Mouse (Mus musculus) lung, embryonic 16.5 days (tissue): ENCODE measurements at regions not wholly inside any gene's neighbourhood (a gene's known extent, or its start where the extent isn't known, plus 50 kb on each side); places are given as distances from the start of the nearest gene placed in this dataset.
A peak's percentile ranks its signal among the peaks of the same experiment; 100 is the strongest.

ENCODE experiments used
- ATAC-seq: fragments of 200-750 bp; cut with Nextera tagmentation; 2 replicates; pipeline ENCODE4 v1.8.0; 2017; ENCODE audit warnings: low read depth, mild to moderate bottlenecking, moderate library complexity
- H3K27ac ChIP-seq: fragments of 300-500 bp; sonication (generic); 2 replicates; pipeline ENCODE4 v1.5.1; 2014; ENCODE audit warnings: mild to moderate bottlenecking, control low read depth, low read length
- H3K27me3 ChIP-seq: fragments of 300-500 bp; sonication (generic); 2 replicates; pipeline ENCODE4 v1.6.1; 2014; ENCODE audit warnings: low read depth, low read length, mixed read lengths; ENCODE audit not compliant: control insufficient read depth, insufficient read depth
- H3K36me3 ChIP-seq: fragments of 300-500 bp; sonication (generic); 2 replicates; pipeline ENCODE4 v1.6.1; 2014; ENCODE audit warnings: low read length; ENCODE audit not compliant: control insufficient read depth, insufficient read depth
- H3K4me1 ChIP-seq: fragments of 300-500 bp; sonication (generic); replicated peaks from 2 replicates; pipeline ENCODE4 v1.6.1; 2014; ENCODE audit warnings: low read length, mixed read lengths; ENCODE audit not compliant: control insufficient read depth, insufficient read depth
- H3K4me2 ChIP-seq: fragments of 300-500 bp; sonication (generic); 2 replicates; pipeline ENCODE4 v1.6.1; 2014; ENCODE audit warnings: low read depth, low read length, control low read depth
- H3K4me3 ChIP-seq: fragments of 300-500 bp; sonication (generic); 2 replicates; pipeline ENCODE4 v1.5.1; 2014; ENCODE audit warnings: mild to moderate bottlenecking, low read length, control low read depth
- H3K9ac ChIP-seq: fragments of 300-500 bp; sonication (generic); 2 replicates; pipeline ENCODE4 v1.6.1; 2014; ENCODE audit warnings: low read length, control low read depth
- H3K9me3 ChIP-seq: fragments of 300-500 bp; sonication (generic); 2 replicates; pipeline ENCODE4 v1.6.1; 2016; ENCODE audit warnings: low read length; ENCODE audit not compliant: control insufficient read depth
- WGBS: fragments of 180-500 bp; shearing (Covaris S2); extraction: QIAGEN DNeasy Blood & Tissue Kit; methylation state at CpG from one replicate; pipeline ENCODE4 v1.1.7; 2014; 5-methylcytosine and 5-hydroxymethylcytosine counted together

DNA sequence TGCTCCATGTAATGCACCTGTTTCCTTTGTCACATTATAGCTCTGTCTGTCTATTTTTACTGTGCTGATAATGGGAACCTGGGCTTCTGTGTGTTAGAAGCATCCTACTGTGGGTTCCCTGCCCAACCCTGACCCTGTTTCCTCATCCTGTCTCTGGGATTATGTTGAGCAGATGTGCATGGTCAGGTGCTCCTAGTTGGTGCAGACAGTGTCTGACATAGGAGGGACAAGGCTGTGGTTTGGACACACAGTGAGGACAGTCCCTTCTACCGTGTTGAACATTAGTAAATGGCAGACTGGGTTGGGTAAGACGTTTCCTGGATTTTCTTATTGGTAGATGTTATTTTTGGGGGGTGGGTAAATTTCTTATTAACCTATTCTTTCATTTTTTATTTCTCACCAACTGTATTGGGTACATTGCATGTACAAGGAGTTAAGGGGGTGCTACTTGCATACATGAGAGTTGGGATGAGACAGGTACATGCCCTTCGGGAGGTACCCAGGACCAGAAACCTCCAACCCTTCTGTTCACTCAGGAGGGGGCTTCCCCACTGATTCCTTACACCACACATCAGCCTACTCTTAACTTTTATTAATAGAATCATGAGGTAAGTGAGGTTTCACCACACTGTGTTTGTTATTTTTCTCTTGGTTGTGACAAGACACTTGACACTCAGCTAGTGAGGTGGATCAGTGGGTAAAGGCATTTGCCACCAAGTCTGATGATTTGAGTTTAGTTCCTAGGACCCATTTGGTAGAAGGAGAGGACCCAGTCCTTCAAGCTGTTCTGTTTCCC lies 97.1 kb downstream of the Tpra1 start:
- ATAC-seq: no peak
- Histone ChIP-seq H3K27ac (no peak overlapping the region), H3K9ac (no peak overlapping the region), H3K4me1 (peaks cover 3% of the 10 kb centered on the region; the same call in 1 of the 2 replicates), H3K27me3 (no peaks in the 10 kb centered on the region), H3K9me3 (no peaks in the 10 kb centered on the region), H3K4me3 (no peak overlapping the region), H3K4me2 (no peak overlapping the region), H3K36me3 (no peaks in the 10 kb centered on the region)
- 79% methylated on average over 3 of the region's 3 CpGs for WGBS

DNA sequence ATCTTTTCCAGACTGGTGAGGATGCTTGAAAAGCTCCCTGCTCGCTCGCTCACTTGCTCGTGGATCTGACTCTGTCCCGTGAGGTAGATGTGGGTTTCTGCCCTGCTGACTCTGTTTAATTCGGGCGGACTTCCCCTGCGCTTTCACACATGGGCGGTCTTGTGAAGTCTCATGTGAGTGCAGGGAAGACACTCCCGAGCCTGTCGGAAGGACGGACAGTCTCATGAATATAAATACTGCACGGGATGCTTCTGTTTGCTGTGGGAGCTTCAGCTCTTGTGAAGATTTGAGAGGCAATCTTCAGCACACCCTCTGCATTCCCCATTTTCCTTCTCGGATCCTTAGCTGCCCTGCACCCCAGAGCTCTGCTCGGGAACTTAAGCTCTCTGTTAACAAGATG lies 98.3 kb downstream of the Tpra1 start:
- no peak for ATAC-seq
- no peaks in the 10 kb centered on the region for H3K36me3 ChIP-seq
- H3K27me3 ChIP-seq: no peaks in the 10 kb centered on the region
- no peak overlapping the region for H3K27ac ChIP-seq
- peak overlapping the region; percentile 23; the same call in 1 of the 2 replicates for H3K9ac ChIP-seq
- WGBS: 18% methylated on average over 14 of the region's 14 CpGs
- 0 out of 2 replicates have a peak overlapping the region, but pooled peaks have one; percentile 16 for H3K4me3 ChIP-seq
- H3K4me1 ChIP-seq: peaks cover 3% of the 10 kb centered on the region; the same call in 1 of the 2 replicates
- no peaks in the 10 kb centered on the region for H3K9me3 ChIP-seq
- H3K4me2 ChIP-seq: peak overlapping the region; percentile 1

DNA sequence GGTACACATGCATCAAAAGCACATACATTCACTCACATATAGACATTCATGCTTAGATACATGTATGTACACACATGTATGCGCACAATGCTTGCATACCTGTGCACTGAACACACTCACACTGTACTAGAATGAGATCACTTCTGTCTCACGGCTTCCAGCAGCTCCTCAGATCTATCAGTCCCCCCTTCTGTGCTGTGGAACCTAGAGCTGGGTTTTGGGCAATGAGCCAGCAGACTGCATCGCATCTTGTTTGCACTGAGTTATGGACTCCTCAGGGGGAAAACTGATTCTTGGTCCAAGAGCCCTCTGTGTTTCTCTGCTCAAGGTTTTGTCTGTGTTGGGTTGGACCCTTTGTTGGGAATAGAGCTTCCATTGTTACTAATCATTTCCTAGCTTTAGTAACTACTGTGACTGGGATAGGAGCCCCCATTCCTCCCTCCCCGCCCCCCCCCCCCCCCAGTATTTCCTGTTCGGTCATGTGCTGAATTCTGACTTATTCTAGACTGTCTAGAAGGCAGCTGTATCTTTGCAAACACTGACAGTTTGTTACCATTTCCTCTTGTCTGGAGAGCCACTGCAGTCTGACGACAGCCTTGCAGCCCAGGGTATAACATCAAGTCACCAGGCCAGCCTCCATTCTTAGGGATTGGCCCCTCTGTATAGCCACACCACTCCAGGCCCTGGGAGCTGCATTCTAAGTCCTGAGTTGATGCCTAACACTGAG lies 101.3 kb downstream of the Tpra1 start:
- H3K36me3 ChIP-seq: no peaks in the 10 kb centered on the region

DNA sequence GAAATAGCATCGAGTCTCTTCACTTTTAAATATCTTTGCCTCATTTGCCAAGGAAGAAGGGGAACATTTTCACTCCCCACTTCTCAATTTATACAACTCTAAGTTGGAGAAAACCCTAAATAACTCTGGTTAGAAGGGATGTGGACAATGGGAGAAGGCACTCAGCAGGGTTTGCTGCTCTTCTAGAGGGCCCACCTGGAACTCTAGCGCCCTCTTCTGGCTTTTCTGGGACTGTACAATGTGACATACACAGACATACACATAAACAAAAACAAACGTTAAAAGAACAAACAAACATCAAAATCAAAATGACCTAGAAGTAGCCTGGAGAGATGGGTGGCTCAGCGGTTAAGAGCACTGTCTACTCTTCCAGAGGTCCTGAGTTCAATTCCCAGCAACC lies 103.0 kb downstream of the Tpra1 start:
- Histone ChIP-seq H3K4me3 (no peak overlapping the region), H3K4me1 (peaks cover 19% of the 10 kb centered on the region), H3K36me3 (no peaks in the 10 kb centered on the region), H3K9me3 (no peaks in the 10 kb centered on the region), H3K4me2 (no peak overlapping the region), H3K27ac (no peak overlapping the region), H3K27me3 (no peaks in the 10 kb centered on the region), H3K9ac (no peak overlapping the region)
- ATAC-seq: no peak
- WGBS: 40% methylated on average over 4 of the region's 4 CpGs

More for the DNA sequence above, 101.3 kb downstream of the Tpra1 start:
- peak overlapping the region; percentile 7 for H3K27ac ChIP-seq
- WGBS: 22% methylated on average over 6 of the region's 6 CpGs
- H3K4me3 ChIP-seq: no peak overlapping the region
- H3K4me1 ChIP-seq: peaks cover 11% of the 10 kb centered on the region
- no peaks in the 10 kb centered on the region for H3K27me3 ChIP-seq
- peak; percentile 87 for ATAC-seq
- no peak overlapping the region for H3K4me2 ChIP-seq
- no peaks in the 10 kb centered on the region for H3K9me3 ChIP-seq
- no peak overlapping the region for H3K9ac ChIP-seq

DNA sequence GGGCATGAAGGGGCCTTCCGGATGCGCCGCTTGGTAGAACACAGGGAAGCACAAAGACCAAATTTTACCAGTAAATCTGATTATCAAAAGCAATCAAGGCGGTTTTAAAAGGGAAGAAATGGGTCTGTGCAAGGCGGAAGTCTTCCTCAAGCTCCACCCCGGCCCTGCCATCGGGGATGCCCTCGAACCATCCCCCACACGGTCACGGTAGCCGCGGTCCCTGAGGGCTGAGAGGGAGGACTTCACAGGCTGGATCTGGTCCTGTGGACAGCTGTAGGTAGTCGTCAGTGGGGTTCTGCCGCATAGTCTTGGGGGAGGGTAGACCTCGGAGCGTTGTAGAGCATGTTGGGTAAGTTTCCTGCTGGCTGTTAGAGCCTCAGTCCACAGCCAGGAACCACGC lies 104.9 kb downstream of the Tpra1 start:
- no peak overlapping the region for H3K27ac ChIP-seq

DNA sequence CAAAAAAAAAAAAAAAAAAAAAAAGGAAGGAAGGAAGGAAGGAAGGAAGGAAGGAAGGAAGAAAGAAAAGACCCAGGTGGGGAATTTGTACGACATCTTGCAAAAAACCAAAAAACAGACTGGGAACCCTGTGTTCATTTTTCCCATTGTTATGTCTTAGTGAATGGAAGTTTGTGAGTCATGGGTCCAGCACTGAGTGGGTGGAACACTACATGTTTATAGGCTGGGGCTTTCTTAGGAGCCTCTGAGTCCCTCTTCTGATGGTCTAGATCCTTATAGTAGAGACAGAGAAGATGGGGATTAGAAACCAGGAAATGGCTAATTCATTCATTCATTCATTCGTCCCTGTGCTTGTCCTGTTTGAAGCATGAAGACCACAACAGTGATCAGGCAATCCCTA lies 105.5 kb downstream of the Tpra1 start:
- no peak overlapping the region for H3K4me3 ChIP-seq
- H3K27ac ChIP-seq: no peak overlapping the region
- no peaks in the 10 kb centered on the region; the same call in 1 of the 2 replicates for H3K27me3 ChIP-seq
- H3K9ac ChIP-seq: no peak overlapping the region
- ATAC-seq: no peak
- H3K36me3 ChIP-seq: no peaks in the 10 kb centered on the region
- no peaks in the 10 kb centered on the region for H3K9me3 ChIP-seq
- H3K4me1 ChIP-seq: peaks cover 16% of the 10 kb centered on the region
- 82% methylated on average over 2 of the region's 2 CpGs for WGBS
- no peak overlapping the region for H3K4me2 ChIP-seq

More for the DNA sequence above, 104.9 kb downstream of the Tpra1 start:
- ATAC-seq: no peak
- Histone ChIP-seq H3K4me3 (no peak overlapping the region), H3K9ac (no peak overlapping the region), H3K36me3 (no peaks in the 10 kb centered on the region), H3K27me3 (no peaks in the 10 kb centered on the region; the same call in 1 of the 2 replicates), H3K4me2 (no peak overlapping the region; the same call in 1 of the 2 replicates), H3K4me1 (peaks cover 16% of the 10 kb centered on the region), H3K9me3 (no peaks in the 10 kb centered on the region)
- WGBS: 49% methylated on average over 17 of the region's 17 CpGs

DNA sequence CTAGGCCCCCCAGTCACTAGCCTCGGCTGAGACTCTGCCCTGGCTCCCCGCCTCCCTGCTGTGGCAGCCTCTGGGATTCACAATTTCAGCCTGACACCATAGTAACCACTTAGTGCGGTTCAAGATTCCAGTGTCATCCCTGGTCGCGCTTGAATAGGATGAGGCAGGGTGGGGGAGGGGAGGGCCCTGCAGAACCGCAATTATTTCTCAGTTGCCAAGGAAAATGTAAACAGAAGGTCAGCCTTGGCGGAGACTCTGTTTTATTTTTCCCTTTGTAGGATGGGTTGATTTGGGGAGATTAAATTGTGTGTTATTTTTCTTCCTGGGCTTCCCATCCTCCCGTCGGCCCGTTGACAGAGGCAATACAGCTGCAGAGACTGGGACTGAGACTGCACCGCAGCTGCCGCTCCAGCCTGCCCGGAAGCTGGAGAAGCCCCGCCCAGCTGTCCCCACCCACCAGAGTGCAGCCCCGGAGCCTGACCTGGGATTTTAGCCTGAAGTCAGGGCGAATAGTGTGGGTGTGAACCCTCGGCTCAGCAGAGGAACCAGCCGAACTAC lies 106.6 kb downstream of the Tpra1 start:
- peak overlapping the region; percentile 65 for H3K27ac ChIP-seq
- H3K36me3 ChIP-seq: no peaks in the 10 kb centered on the region
- peak overlapping the region; percentile 49 for H3K4me2 ChIP-seq
- peak; percentile 94 for ATAC-seq
- H3K9me3 ChIP-seq: no peaks in the 10 kb centered on the region
- H3K4me3 ChIP-seq: peak overlapping the region; percentile 20; the same call in 1 of the 2 replicates
- H3K4me1 ChIP-seq: peaks cover 16% of the 10 kb centered on the region
- no peaks in the 10 kb centered on the region; the same call in 1 of the 2 replicates for H3K27me3 ChIP-seq
- 2% methylated on average over 18 of the region's 18 CpGs for WGBS
- H3K9ac ChIP-seq: 0 out of 2 replicates have a peak overlapping the region, but pooled peaks have one; percentile 8

DNA sequence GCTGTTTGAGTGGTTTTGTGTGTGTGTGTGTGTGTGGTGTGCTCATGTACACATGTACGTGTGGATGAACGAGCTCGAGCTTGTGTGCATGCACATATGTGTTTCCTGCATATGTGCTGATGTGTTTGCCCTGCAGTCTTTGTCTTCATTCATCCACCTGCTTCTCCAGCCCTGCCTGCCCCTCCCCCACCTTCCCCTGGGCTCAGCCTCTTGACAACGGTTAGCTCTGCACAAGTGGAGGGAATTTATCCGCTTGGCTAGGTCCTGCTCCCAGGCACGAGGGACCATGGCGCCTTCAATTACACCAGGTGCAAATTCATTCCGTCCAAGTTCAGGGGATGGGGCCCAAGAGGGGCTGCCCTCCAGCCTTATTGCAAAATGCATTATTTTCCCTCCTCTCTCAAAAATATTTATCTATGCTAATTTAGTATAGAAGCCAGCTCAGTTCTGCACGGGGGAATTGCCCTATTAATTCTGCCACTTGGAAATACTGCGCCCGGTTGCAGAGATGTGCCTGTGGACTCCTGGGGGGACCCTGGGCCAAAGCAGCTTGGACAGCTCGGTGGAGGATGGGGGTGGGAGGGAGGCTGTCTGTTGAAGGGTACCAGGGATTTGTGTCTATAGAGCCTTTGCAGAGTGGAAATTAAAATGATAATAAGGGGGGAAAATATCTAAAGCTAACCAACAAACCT lies 111.1 kb downstream of the Tpra1 start:
- WGBS: 38% methylated on average over 12 of the region's 12 CpGs
- no peak overlapping the region for H3K4me2 ChIP-seq

More for the DNA sequence above, 111.1 kb downstream of the Tpra1 start:
- Histone ChIP-seq H3K9ac (no peak overlapping the region), H3K27me3 (no peaks in the 10 kb centered on the region; the same call in 1 of the 2 replicates), H3K4me1 (peaks cover 10% of the 10 kb centered on the region), H3K27ac (no peak overlapping the region), H3K4me3 (no peak overlapping the region), H3K36me3 (no peaks in the 10 kb centered on the region), H3K9me3 (no peaks in the 10 kb centered on the region)
- ATAC-seq: no peak
